In the genomic region with DNA sequence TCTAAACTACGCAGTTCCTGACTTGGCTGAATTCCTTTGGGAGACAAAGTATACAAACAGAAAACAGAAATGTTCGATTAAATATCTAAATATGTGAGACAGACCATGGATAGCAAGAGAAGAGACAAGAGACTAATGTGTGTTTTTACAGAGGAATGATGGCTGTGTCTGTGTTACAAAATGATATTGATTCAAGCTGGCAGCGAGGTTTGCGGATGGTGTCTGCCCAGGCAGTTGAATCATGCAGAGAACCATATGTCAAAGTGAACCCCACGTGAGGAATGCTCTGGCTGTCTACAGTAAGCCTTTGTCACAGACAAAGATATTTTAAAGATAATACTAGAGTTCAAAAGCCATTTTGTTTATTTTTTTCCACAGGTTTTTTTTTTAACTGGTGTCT, we compare ENCODE assay signal across 14 mouse cellular contexts.
A peak's percentile ranks its signal among the peaks of the same experiment; 100 is the strongest.
DNase-seq lines count a peak whose midpoint lies in the region; ATAC-seq lines count a peak whose summit lies in the region.
"Had no signal": no experiment of that assay in that cellular context is flagged by ENCODE, and none has a peak within 500 bp of the region (broad histone marks: within the 10 kb centered on the region; RNA-seq: fewer than 3 reads in every experiment).

No protein-coding gene starts in this region.

- no peak overlapping the region for H3K4me3 ChIP-seq in forebrain, embryonic 15.5 days
- H3K4me3 ChIP-seq in forebrain, embryonic 11.5 days (ENCODE audit: low read depth, low read length) = no peak overlapping the region
- no peak overlapping the region for H3K4me3 ChIP-seq in kidney, embryonic 14.5 days (ENCODE audit: low read length)
- H3K4me3 ChIP-seq: embryonic facial prominence, embryonic 15.5 days; liver, embryonic 12.5 days; neural tube, embryonic 13.5 days had no signal

- ATAC-seq in forebrain, embryonic 15.5 days (replicated peaks) = peak; percentile 78
- no peak for ATAC-seq in forebrain, embryonic 11.5 days (replicated peaks; ENCODE audit: low FRiP score)
- ATAC-seq in kidney, embryonic 14.5 days (ENCODE audit: low FRiP score, low TSS enrichment) = no peak
- ATAC-seq: liver, embryonic 12.5 days had no signal

- no peak overlapping the region for H3K4me2 ChIP-seq in forebrain, embryonic 15.5 days (replicated peaks)
- no peak overlapping the region for H3K4me2 ChIP-seq in forebrain, embryonic 11.5 days (ENCODE audit: low read depth, low read length, severe bottlenecking)
- no peak overlapping the region for H3K4me2 ChIP-seq in kidney, embryonic 14.5 days (replicated peaks; ENCODE audit: low read depth, low read length)
- H3K4me2 ChIP-seq: embryonic facial prominence, embryonic 15.5 days; liver, embryonic 12.5 days; neural tube, embryonic 13.5 days had no signal

- H3K9me3 ChIP-seq in forebrain, embryonic 15.5 days = no peaks in the 10 kb centered on the region
- no peaks in the 10 kb centered on the region for H3K9me3 ChIP-seq in forebrain, embryonic 11.5 days (ENCODE audit: control insufficient read depth, low read length)
- no peaks in the 10 kb centered on the region for H3K9me3 ChIP-seq in kidney, embryonic 14.5 days (ENCODE audit: control insufficient read depth, low read length)
- H3K9me3 ChIP-seq: embryonic facial prominence, embryonic 15.5 days; liver, embryonic 12.5 days; neural tube, embryonic 13.5 days had no signal

- no peaks in the 10 kb centered on the region for H3K4me1 ChIP-seq in forebrain, embryonic 15.5 days
- no peaks in the 10 kb centered on the region for H3K4me1 ChIP-seq in forebrain, embryonic 11.5 days (replicated peaks; ENCODE audit: control insufficient read depth, insufficient read depth, low read length)
- H3K4me1 ChIP-seq in kidney, embryonic 14.5 days (ENCODE audit: control insufficient read depth, insufficient read depth, low read length) = no peaks in the 10 kb centered on the region
- H3K4me1 ChIP-seq: embryonic facial prominence, embryonic 15.5 days; liver, embryonic 12.5 days had no signal

- no peaks in the 10 kb centered on the region for H3K36me3 ChIP-seq in forebrain, embryonic 15.5 days
- H3K36me3 ChIP-seq in forebrain, embryonic 11.5 days (ENCODE audit: control insufficient read depth, insufficient read depth, low read length) = no peaks in the 10 kb centered on the region
- H3K36me3 ChIP-seq in kidney, embryonic 14.5 days (ENCODE audit: control insufficient read depth, insufficient read depth, low read length) = no peaks in the 10 kb centered on the region
- H3K36me3 ChIP-seq: embryonic facial prominence, embryonic 15.5 days; liver, embryonic 12.5 days; neural tube, embryonic 13.5 days had no signal

- no peak for DNase-seq in forebrain, embryonic 11.5 days (ENCODE audit: low spot score)
- DNase-seq in NIH3T3 (ENCODE audit: low read depth) = peak; percentile 73
- peak; percentile 82 to 91 for DNase-seq in cerebellum, postnatal 36 days
- DNase-seq in layer of hippocampus, adult 9-11 months = peak; percentile 50
- no peak for DNase-seq in adrenal gland, adult 18-20 months (ENCODE audit: low spot score in 2 of 2)
- no peak for DNase-seq in urinary bladder, postnatal 14 days (ENCODE audit: low spot score)
- DNase-seq: adrenal gland, postnatal 36 days; B cell, adult 2 months; heart, adult 18-20 months had no signal

- no peak overlapping the region for H3K9ac ChIP-seq in forebrain, embryonic 15.5 days (replicated peaks)
- H3K9ac ChIP-seq in forebrain, embryonic 11.5 days (ENCODE audit: low read length) = no peak overlapping the region
- H3K9ac ChIP-seq in kidney, embryonic 14.5 days (ENCODE audit: low read depth, low read length) = no peak overlapping the region
- H3K9ac ChIP-seq: embryonic facial prominence, embryonic 15.5 days; liver, embryonic 12.5 days; neural tube, embryonic 13.5 days had no signal

- no peak overlapping the region for H3K27ac ChIP-seq in forebrain, embryonic 15.5 days (replicated peaks)
- H3K27ac ChIP-seq in forebrain, embryonic 11.5 days (ENCODE audit: low read depth, low read length) = no peak overlapping the region
- H3K27ac ChIP-seq in kidney, embryonic 14.5 days (ENCODE audit: low read depth, low read length) = no peak overlapping the region
- H3K27ac ChIP-seq: embryonic facial prominence, embryonic 15.5 days; liver, embryonic 12.5 days; neural tube, embryonic 13.5 days had no signal

- WGBS in forebrain, embryonic 15.5 days = 54% methylated on average over 5 of the region's 5 CpGs
- 77% methylated on average over 5 of the region's 5 CpGs for WGBS in forebrain, embryonic 11.5 days
- 52% methylated on average over 5 of the region's 5 CpGs for WGBS in kidney, embryonic 14.5 days

- no peaks in the 10 kb centered on the region for H3K27me3 ChIP-seq in forebrain, embryonic 15.5 days
- no peaks in the 10 kb centered on the region for H3K27me3 ChIP-seq in forebrain, embryonic 11.5 days (ENCODE audit: control insufficient read depth, insufficient read depth, low read length)
- H3K27me3 ChIP-seq in kidney, embryonic 14.5 days (ENCODE audit: control insufficient read depth, insufficient read depth, low read length) = no peaks in the 10 kb centered on the region
- H3K27me3 ChIP-seq: embryonic facial prominence, embryonic 15.5 days; liver, embryonic 12.5 days; neural tube, embryonic 13.5 days had no signal

Comparison
In these comparisons a context has a peak if more than half of its experiments do, and no peak if none do; other contexts are left out.
1. DNase-seq: peak in NIH3T3 (single experiment), cerebellum, postnatal 36 days (2 of 2) and layer of hippocampus, adult 9-11 months (single experiment); none in forebrain, embryonic 11.5 days (single experiment), adrenal gland, adult 18-20 months (0 of 2) and urinary bladder, postnatal 14 days (single experiment).